Mouse (Mus musculus) stomach, postnatal 0 days (tissue): ENCODE measurements at regions not wholly inside any gene's neighbourhood (a gene's known extent, or its start where the extent isn't known, plus 50 kb on each side); places are given as distances from the start of the nearest gene placed in this dataset.

ENCODE experiments used
- ATAC-seq: fragments of 200-750 bp; cut with Nextera tagmentation; 2 replicates; pipeline ENCODE4 v1.8.0; 2017; ENCODE audit not compliant: low FRiP score, low TSS enrichment
- DNase-seq: peaks from one replicate; pipeline ENCODE4 v3.0.0-alpha.2; 2016; ENCODE audit warnings: low spot score
- H3K27ac ChIP-seq: fragments of 300-500 bp; sonication (generic); replicated peaks from 2 replicates; pipeline ENCODE4 v1.5.1; 2014; ENCODE audit warnings: mild to moderate bottlenecking, control low read depth
- H3K27me3 ChIP-seq: fragments of 300-500 bp; sonication (generic); 2 replicates; pipeline ENCODE4 v1.6.1; 2014; ENCODE audit warnings: low read length; ENCODE audit not compliant: control insufficient read depth, insufficient read depth
- H3K36me3 ChIP-seq: fragments of 300-500 bp; sonication (generic); 2 replicates; pipeline ENCODE4 v1.6.1; 2014; ENCODE audit warnings: low read length, mixed read lengths; ENCODE audit not compliant: control insufficient read depth, insufficient read depth
- H3K4me1 ChIP-seq: fragments of 300-500 bp; sonication (generic); replicated peaks from 2 replicates; pipeline ENCODE4 v1.6.1; 2014; ENCODE audit warnings: antibody characterized with exemption; ENCODE audit not compliant: control insufficient read depth, insufficient read depth
- H3K4me2 ChIP-seq: fragments of 300-500 bp; sonication (generic); replicated peaks from 2 replicates; pipeline ENCODE4 v1.6.1; 2014; ENCODE audit warnings: low read depth, mild to moderate bottlenecking, control low read depth, moderate library complexity
- H3K4me3 ChIP-seq: fragments of 300-500 bp; sonication (generic); 2 replicates; pipeline ENCODE4 v1.5.1; 2014; ENCODE audit warnings: low read depth, low read length, control low read depth
- H3K9ac ChIP-seq: fragments of 300-500 bp; sonication (generic); 2 replicates; pipeline ENCODE4 v1.6.1; 2014; ENCODE audit warnings: mild to moderate bottlenecking, low read length, control low read depth, mixed read lengths
- H3K9me3 ChIP-seq: fragments of 300-500 bp; sonication (generic); 2 replicates; pipeline ENCODE4 v1.6.1; 2016; ENCODE audit warnings: low read length; ENCODE audit not compliant: control insufficient read depth
- CTCF ChIP-seq: IDR thresholded peaks from 2 replicates; pipeline ENCODE4 v1.5.1; 2016; ENCODE audit warnings: antibody characterized with exemption, low read depth, mild to moderate bottlenecking, moderate library complexity
- EP300 ChIP-seq: optimal IDR thresholded peaks from 2 replicates; pipeline ENCODE3; 2016; ENCODE audit warnings: antibody characterized with exemption
- WGBS: fragments of 180-500 bp; shearing (Covaris S2); extraction: QIAGEN DNeasy Blood & Tissue Kit; methylation state at CpG from one replicate; pipeline ENCODE4 v1.1.7; 2014; 5-methylcytosine and 5-hydroxymethylcytosine counted together

DNA sequence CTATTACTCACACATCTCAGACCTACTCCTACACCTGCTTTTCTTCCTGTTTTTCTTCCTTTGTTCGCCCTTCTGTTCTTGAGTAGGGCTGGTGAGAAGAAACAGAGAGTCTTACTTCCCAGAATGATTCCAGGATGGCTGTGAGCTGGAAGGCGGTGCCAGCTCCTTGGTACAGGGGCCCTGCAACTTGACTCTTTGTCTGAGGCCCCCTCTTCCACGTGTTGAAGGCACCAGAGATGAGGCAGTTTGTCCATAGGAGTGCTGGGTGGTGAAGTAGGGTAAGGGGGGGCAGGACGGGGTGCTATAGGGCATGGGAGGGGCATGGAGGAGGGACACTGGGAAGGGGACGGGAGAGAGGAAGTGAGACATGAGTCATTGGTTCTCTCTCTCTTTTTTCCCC is 60.8 kb downstream of the Dmrta2 start:
- TF ChIP-seq CTCF (no peak), EP300 (no peak)
- no peak for ATAC-seq
- Histone ChIP-seq H3K4me1 (no peaks in the 10 kb centered on the region), H3K4me3 (no peak overlapping the region), H3K27ac (no peak overlapping the region), H3K36me3 (no peaks in the 10 kb centered on the region), H3K27me3 (no peaks in the 10 kb centered on the region), H3K4me2 (no peak overlapping the region), H3K9ac (no peak overlapping the region), H3K9me3 (no peaks in the 10 kb centered on the region)
- WGBS = 56% methylated on average over 5 of the region's 5 CpGs
- no peak for DNase-seq

DNA sequence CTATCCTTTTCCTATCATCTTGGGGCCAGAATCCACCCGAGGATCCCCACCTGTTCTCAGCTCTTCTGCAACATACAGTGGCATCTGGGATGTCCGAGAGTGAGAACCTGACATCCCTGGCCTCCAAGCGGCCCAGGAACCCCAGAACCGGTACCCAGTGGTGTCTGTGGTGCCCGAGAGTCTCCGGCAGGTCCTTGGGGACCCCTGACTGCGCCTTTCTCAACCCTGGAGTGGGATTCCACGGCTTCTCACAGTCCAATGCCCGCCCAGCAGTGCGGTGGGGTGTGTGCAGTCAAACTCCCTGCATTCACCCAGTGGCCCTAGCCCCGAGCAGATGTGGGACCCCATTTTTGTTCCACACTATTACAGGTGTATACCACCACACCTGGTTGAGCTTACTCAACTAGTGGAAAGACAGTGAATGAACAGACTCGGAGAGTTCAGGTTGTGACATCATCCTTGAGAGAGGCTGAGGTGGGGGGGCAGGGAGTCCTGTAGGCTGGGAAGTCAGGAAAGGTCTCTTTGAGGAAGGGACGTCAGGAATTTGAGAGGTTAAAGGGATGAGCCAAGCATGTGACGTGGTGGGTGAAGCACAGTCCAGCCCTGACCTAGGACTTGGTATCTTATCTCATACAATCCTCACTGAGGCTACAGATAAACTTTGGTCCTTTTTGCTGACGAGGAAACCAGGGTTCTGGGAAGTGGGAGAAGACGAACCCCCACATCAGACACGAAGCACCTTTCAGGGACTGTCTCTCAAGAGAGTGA is 67.2 kb downstream of the Dmrta2 start:
- Histone ChIP-seq H3K4me3 (no peak overlapping the region), H3K9ac (no peak overlapping the region), H3K9me3 (no peaks in the 10 kb centered on the region), H3K4me1 (no peaks in the 10 kb centered on the region), H3K27me3 (no peaks in the 10 kb centered on the region), H3K36me3 (no peaks in the 10 kb centered on the region), H3K27ac (no peak overlapping the region), H3K4me2 (no peak overlapping the region)
- no peak for DNase-seq
- TF ChIP-seq CTCF = no peak
- no peak for TF ChIP-seq EP300
- no peak for ATAC-seq
- 79% methylated on average over 17 of the region's 17 CpGs for WGBS

GRCm38 (mm10) chr4:110045651-110046269 is 67.9 kb downstream of the Dmrta2 start:
- H3K9me3 ChIP-seq = no peaks in the 10 kb centered on the region
- no peak for TF ChIP-seq EP300
- no peak for TF ChIP-seq CTCF
- no peak for ATAC-seq
- no peak overlapping the region for H3K27ac ChIP-seq
- no peaks in the 10 kb centered on the region for H3K27me3 ChIP-seq
- H3K4me3 ChIP-seq = no peak overlapping the region
- no peak overlapping the region for H3K4me2 ChIP-seq
- no peak overlapping the region for H3K9ac ChIP-seq
- no peaks in the 10 kb centered on the region for H3K36me3 ChIP-seq
- peaks cover 4% of the 10 kb centered on the region; the same call in 1 of the 2 replicates for H3K4me1 ChIP-seq
- DNase-seq = no peak
- WGBS = 61% methylated on average over 12 of the region's 12 CpGs

- Histone ChIP-seq H3K4me3 (no peak overlapping the region), H3K4me1 (peaks cover 6% of the 10 kb centered on the region; the same call in 1 of the 2 replicates), H3K36me3 (no peaks in the 10 kb centered on the region), H3K9me3 (no peaks in the 10 kb centered on the region), H3K9ac (no peak overlapping the region), H3K4me2 (no peak overlapping the region), H3K27ac (no peak overlapping the region), H3K27me3 (no peaks in the 10 kb centered on the region)
- ATAC-seq = no peak
- DNase-seq = no peak
- TF ChIP-seq EP300 (no peak), CTCF (no peak)
- 86% methylated on average over 11 of the region's 11 CpGs for WGBS
Observed at GRCm38 (mm10) chr4:110046270-110046651, 68.4 kb downstream of the Dmrta2 start.

DNA sequence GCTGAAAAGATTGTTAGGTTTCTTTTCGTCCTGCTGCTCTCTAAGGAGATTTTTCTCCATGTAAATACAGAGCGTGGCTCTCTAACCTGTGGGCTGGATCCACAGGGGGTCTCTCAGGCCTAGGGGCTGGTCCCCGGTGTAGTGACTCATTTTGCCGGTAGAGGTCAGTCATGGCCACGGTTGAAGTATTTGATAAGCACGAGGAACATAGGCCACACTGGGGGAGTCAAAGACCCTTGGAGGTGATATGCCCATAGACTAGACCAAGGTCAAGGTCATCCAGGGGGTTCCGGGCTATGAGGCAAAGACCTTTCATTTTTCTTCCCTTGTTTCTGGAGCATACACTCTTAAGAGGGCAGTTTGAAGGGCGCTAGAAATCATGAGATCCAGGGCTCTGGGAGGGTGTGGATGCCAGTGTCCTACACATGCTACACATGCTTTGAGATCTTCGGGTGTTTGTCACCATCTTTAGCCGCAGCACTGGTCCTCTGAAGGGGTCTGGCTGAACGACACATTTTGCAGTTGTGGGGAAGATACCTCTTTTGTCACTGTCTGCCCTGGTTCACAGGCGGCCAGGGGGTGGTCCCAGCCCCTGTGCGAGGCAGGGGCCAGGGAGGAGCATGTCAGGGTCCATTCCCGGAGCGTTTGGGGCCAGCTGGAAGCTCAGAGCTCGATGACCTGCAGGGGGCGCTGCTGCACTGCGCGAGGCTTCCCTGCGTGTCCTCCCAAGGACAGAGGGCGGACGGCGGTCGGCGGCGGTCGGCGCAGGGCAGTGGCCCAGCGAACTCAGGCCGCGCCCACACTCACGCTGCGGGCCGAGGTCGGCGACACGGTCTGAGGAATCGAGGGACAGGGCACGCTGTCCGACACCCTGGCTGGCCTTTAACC is 72.8 kb downstream of the Dmrta2 start:
- WGBS = 4% methylated on average over 40 of the region's 40 CpGs
- Histone ChIP-seq H3K9me3 (no peaks in the 10 kb centered on the region), H3K27me3 (no peaks in the 10 kb centered on the region), H3K4me3 (peak overlapping the region; percentile 39), H3K27ac (no peak overlapping the region), H3K9ac (0 out of 2 replicates have a peak overlapping the region, but pooled peaks have one; percentile 13), H3K36me3 (no peaks in the 10 kb centered on the region), H3K4me2 (peak overlapping the region; percentile 71), H3K4me1 (peaks cover 6% of the 10 kb centered on the region; the same call in 1 of the 2 replicates)
- DNase-seq (peak; percentile 86), ATAC-seq (peak; percentile 87)
- TF ChIP-seq EP300 (no peak), CTCF (peak; percentile 96)
